8 mouse cellular contexts compared by ENCODE assay signal in genomic region chr9:106478101-106478500, GRCm38 (mm10). TPM values are rescaled to one million over a fixed set of nuclear protein-coding genes. Genes with fewer than 3 reads are reported as not detected.
DNase-seq lines count a peak whose midpoint lies in the region; ATAC-seq lines count a peak whose summit lies in the region.

No protein-coding gene starts in this region.

- peak overlapping the region; percentile 94 for H3K4me3 ChIP-seq in megakaryocyte, embryonic 14.5 days (replicated peaks)
- H3K4me3 ChIP-seq in hindbrain, embryonic 10.5 days, result peak overlapping the region; percentile 83
- H3K4me3 ChIP-seq in midbrain, embryonic 12.5 days, result peak overlapping the region; percentile 78

- whole genome bisulfite sequencing in hindbrain, embryonic 10.5 days, result 81% methylated on average over 9 of the region's 9 CpGs
- 86% methylated on average over 9 of the region's 9 CpGs for WGBS in midbrain, embryonic 12.5 days

- H3K4me2 ChIP-seq in midbrain, embryonic 12.5 days (replicated peaks), result peak overlapping the region; percentile 99

- peaks cover 43% of the 10 kb centered on the region for H3K36me3 ChIP-seq in megakaryocyte, embryonic 14.5 days (replicated peaks; ENCODE audit: low read length)
- H3K36me3 ChIP-seq in hindbrain, embryonic 10.5 days, result peaks cover 39% of the 10 kb centered on the region
- H3K36me3 ChIP-seq in midbrain, embryonic 12.5 days, result peaks cover 22% of the 10 kb centered on the region

- ATAC-seq in megakaryocyte, adult 5-6 weeks (ENCODE audit: poor library complexity, severe bottlenecking), result no peak
- no peak for ATAC-seq in midbrain, embryonic 12.5 days (ENCODE audit: low FRiP score, low read depth)

- peaks cover 2% of the 10 kb centered on the region for H3K27me3 ChIP-seq in megakaryocyte, embryonic 14.5 days (replicated peaks)
- H3K27me3 ChIP-seq in hindbrain, embryonic 10.5 days (ENCODE audit: insufficient read depth, poor library complexity, severe bottlenecking), result no peaks in the 10 kb centered on the region
- H3K27me3 ChIP-seq in midbrain, embryonic 12.5 days, result peaks cover 7% of the 10 kb centered on the region; the same call in 1 of the 2 replicates

- peaks cover 60% of the 10 kb centered on the region for H3K4me1 ChIP-seq in megakaryocyte, embryonic 14.5 days
- peaks cover 60% of the 10 kb centered on the region for H3K4me1 ChIP-seq in hindbrain, embryonic 10.5 days (replicated peaks)
- H3K4me1 ChIP-seq in midbrain, embryonic 12.5 days, result peaks cover 33% of the 10 kb centered on the region

- H3K9me3 ChIP-seq in megakaryocyte, embryonic 14.5 days, result no peaks in the 10 kb centered on the region
- no peaks in the 10 kb centered on the region for H3K9me3 ChIP-seq in hindbrain, embryonic 10.5 days
- no peaks in the 10 kb centered on the region for H3K9me3 ChIP-seq in midbrain, embryonic 12.5 days

- peak overlapping the region; percentile 63 for H3K9ac ChIP-seq in midbrain, embryonic 12.5 days (replicated peaks)

- DNase-seq in cerebellum, adult 9-11 months, result peak; percentile 39
- no peak for DNase-seq in cerebellum, postnatal 36 days
- no peak for DNase-seq in hindbrain, embryonic 10.5 days (ENCODE audit: low spot score)
- DNase-seq in right cerebral cortex, adult 2 months (ENCODE audit: low spot score in 2 of 2), result no peak
- DNase-seq in right cerebral cortex, postnatal 4 days, result no peak

- H3K27ac ChIP-seq in hindbrain, embryonic 10.5 days, result no peak overlapping the region
- H3K27ac ChIP-seq in midbrain, embryonic 12.5 days (replicated peaks), result no peak overlapping the region

RNA-seq across cellular contexts. Expression of gene Parp3, which starts 1.4 kb away (rescaled TPM):
- 2.6 and 5.6 TPM in 2 replicates for polyA plus RNA-seq in megakaryocyte, embryonic 14.5 days (2012; ENCODE audit: insufficient read depth, low replicate concordance)
- 14.3 and 19.2 TPM in 2 replicates for total RNA-seq in megakaryocyte, adult 5-6 weeks (2015)
- total RNA-seq in megakaryocyte, adult 5-6 weeks (2017), result 26.7 and 29.7 TPM in 2 replicates
- polyA plus RNA-seq in hindbrain, embryonic 10.5 days (2016; fragmentation: Nextera tagmentation; extraction: Ambion mirVana), result 1.6 and 1.8 TPM in 2 replicates
- polyA plus RNA-seq in midbrain, embryonic 12.5 days (2016; fragmentation: Nextera tagmentation; extraction: Ambion mirVana), result 1.0 and 1.8 TPM in 2 replicates

RNA-seq across cellular contexts. Expression of gene Rrp9, which starts 2.3 kb away (rescaled TPM):
- polyA plus RNA-seq in megakaryocyte, embryonic 14.5 days (2012; ENCODE audit: insufficient read depth, low replicate concordance), result 198 and 662 TPM in 2 replicates
- total RNA-seq in megakaryocyte, adult 5-6 weeks (2015), result 3.6 and 6.3 TPM in 2 replicates
- total RNA-seq in megakaryocyte, adult 5-6 weeks (2017), result 10.0 and 16.0 TPM in 2 replicates
- polyA plus RNA-seq in hindbrain, embryonic 10.5 days (2016; fragmentation: Nextera tagmentation; extraction: Ambion mirVana), result 64.1 and 76.2 TPM in 2 replicates
- 47.1 and 51.4 TPM in 2 replicates for polyA plus RNA-seq in midbrain, embryonic 12.5 days (2016; fragmentation: Nextera tagmentation; extraction: Ambion mirVana)

RNA-seq across cellular contexts. Expression of gene Gpr62, which starts 12.4 kb away (rescaled TPM):
- 0.39 TPM in 1 of 2 replicates, not detected in the other for polyA plus RNA-seq in megakaryocyte, embryonic 14.5 days (2012; ENCODE audit: insufficient read depth, low replicate concordance)
- not detected in 2 replicates for total RNA-seq in megakaryocyte, adult 5-6 weeks (2015)
- total RNA-seq in megakaryocyte, adult 5-6 weeks (2017), result not detected in 2 replicates
- polyA plus RNA-seq in hindbrain, embryonic 10.5 days (2016; fragmentation: Nextera tagmentation; extraction: Ambion mirVana), result 0.10 and 0.17 TPM in 2 replicates
- polyA plus RNA-seq in midbrain, embryonic 12.5 days (2016; fragmentation: Nextera tagmentation; extraction: Ambion mirVana), result 0.71 and 0.79 TPM in 2 replicates

RNA-seq across cellular contexts. Expression of gene Iqcf1, which starts 21.7 kb away (rescaled TPM):
- not detected in 2 replicates for polyA plus RNA-seq in megakaryocyte, embryonic 14.5 days (2012; ENCODE audit: insufficient read depth, low replicate concordance)
- not detected in 2 replicates for total RNA-seq in megakaryocyte, adult 5-6 weeks (2015)
- total RNA-seq in megakaryocyte, adult 5-6 weeks (2017), result not detected in 2 replicates
- polyA plus RNA-seq in hindbrain, embryonic 10.5 days (2016; fragmentation: Nextera tagmentation; extraction: Ambion mirVana), result not detected in 2 replicates
- not detected in 2 replicates for polyA plus RNA-seq in midbrain, embryonic 12.5 days (2016; fragmentation: Nextera tagmentation; extraction: Ambion mirVana)

RNA-seq across cellular contexts. Expression of gene Pcbp4, which starts 25.0 kb away (rescaled TPM):
- polyA plus RNA-seq in megakaryocyte, embryonic 14.5 days (2012; ENCODE audit: insufficient read depth, low replicate concordance), result 33.5 and 43.6 TPM in 2 replicates
- total RNA-seq in megakaryocyte, adult 5-6 weeks (2015), result 1.5 and 2.9 TPM in 2 replicates
- total RNA-seq in megakaryocyte, adult 5-6 weeks (2017), result 2.4 and 4.0 TPM in 2 replicates
- 395 and 430 TPM in 2 replicates for polyA plus RNA-seq in hindbrain, embryonic 10.5 days (2016; fragmentation: Nextera tagmentation; extraction: Ambion mirVana)
- polyA plus RNA-seq in midbrain, embryonic 12.5 days (2016; fragmentation: Nextera tagmentation; extraction: Ambion mirVana), result 343 and 348 TPM in 2 replicates
